Mouse (Mus musculus) heart, postnatal 10 days (tissue): ENCODE results near the gene Mnat1. TPM values are rescaled to one million over a fixed set of nuclear protein-coding genes. Genes with fewer than 3 reads are reported as not detected.

Source experiments
- DNase-seq, 2 experiments: peaks; one replicate each; pipeline ENCODE4 v3.0.0; 2021
- intact Hi-C: fragments of 180-260 bp; cut with DNase I; formaldehyde crosslinking; loops from one replicate; pipeline ENCODE4 v1.15.1; 2025
- total RNA-seq, 2 experiments: library from RNA; stranded (reverse); gene quantifications; 2 replicates each; pipeline ENCODE4 v1.2.3; 2021

Gene Mnat1
- total RNA-seq, 2 experiments from 2014 or later = 23.7 to 24.2 TPM

DNA sequence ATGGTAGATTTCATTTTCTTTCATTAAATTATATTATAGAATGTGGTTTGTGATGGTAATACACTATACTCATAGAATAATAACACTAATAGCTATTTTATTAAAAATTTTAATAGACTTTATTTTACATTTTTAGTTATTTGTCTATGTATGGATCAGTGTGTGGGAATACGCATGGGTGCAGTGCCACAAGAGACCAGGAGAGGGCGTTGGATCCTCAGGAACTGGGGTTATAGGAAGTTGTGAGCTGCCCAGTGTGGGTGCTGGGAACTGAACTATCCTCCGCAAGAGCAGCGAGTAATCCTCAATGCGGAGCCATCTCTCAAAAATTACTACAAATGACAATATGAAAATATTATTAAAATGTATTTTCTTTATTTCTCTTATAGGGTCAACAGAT lies 95.1 kb downstream of the Mnat1 start:
- intact Hi-C loops = no loop called here

DNA sequence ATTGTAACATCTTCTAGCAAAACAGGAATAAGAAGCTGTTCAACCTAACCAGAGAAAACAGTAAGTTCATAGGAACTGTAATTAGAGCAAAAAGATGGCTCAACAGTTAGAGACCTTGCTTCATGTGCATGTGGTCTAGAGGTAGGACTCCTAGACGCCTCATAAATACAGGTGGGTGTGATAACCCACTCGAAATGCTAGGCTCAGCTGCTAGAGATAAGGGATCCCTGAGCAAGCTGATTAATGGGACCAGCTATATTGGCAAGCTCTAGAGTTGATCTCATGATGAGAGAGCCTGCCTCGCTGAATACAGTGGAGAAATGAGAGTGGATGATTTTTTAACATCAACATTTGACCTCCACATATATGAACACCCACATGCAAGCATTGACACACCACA lies 97.7 kb downstream of the Mnat1 start:
- intact Hi-C loops = no loop called here
- DNase-seq = no peak

More for the DNA sequence above, 95.1 kb downstream of the Mnat1 start:
- DNase-seq = no peak

DNA sequence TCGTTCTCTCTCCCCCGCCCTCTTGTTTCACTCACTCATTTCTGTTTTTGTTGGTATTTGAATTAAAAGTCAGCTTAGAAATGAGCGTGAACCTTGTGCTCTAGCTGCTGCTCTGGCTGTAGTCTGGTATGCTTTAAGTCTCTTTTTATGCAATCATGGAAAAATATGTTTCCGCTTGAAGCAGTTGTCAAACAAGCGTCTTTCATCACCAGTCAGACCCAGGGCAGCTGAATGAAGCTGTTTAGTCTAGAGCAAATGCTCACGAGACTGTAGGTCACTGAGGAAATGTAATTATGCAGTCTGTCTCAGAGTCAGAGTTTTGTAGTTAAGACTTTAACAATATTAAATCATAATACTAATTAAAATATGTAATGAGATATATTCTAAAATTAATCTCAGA lies 100.4 kb downstream of the Mnat1 start:
- intact Hi-C loops = no loop called here
- DNase-seq = no peak

- no peak for DNase-seq
- intact Hi-C loops = no loop called here
These were observed 104.9 kb downstream of the Mnat1 start for GRCm38 (mm10) chr12:73228427-73228826.

DNA sequence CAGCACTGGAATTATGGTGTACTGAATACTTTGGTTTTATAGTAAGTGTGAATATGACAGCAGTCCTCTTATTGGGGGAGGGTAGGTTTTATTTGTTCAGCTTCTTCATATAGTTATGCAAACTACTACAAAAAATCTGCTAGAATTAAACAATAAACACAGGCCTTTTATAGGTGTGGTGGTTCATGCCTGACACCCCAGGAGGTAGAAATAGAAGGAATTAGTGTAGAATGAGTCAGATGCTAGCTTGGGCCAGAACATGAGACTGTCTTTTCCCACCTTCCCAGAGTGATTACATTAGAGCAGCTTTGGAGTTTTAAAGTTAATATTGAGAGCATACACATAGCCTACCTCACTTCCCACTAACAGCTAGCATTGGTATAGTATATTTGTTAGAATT lies 106.7 kb downstream of the Mnat1 start:
- no peak for DNase-seq
- intact Hi-C loops = no loop called here

- DNase-seq = no peak
- intact Hi-C loops = no loop called here
These were observed 108.0 kb downstream of the Mnat1 start for GRCm38 (mm10) chr12:73231552-73231951.

DNA sequence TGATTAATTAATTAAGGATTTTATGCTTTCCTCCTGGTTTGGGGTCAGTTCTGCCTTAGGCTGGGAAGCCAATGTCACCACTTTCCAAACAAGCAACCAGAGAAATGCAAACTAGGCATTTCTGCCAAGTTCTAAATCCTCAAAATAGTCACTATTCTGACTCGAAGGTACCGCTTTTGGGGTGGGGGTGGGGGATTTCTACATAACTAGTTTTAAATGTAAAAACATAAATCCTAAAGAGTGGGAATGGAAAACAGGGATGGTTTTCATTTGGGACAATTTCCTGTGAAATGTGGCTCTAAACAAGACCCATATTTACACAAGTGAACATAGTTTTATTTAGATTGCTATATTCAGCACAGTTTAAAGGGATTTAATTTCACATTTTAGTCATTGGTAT lies 109.1 kb downstream of the Mnat1 start:
- intact Hi-C loops = no loop called here
- no peak for DNase-seq

- intact Hi-C loops = no loop called here
- DNase-seq = no peak
These were observed 118.4 kb downstream of the Mnat1 start for GRCm38 (mm10) chr12:73241960-73242359.

GRCm38 (mm10) chr12:73245687-73246086 lies 122.2 kb downstream of the Mnat1 start:
- intact Hi-C loops = no loop called here
- DNase-seq = no peak

- intact Hi-C loops = no loop called here
- DNase-seq = no peak
These were observed 131.5 kb downstream of the Mnat1 start for GRCm38 (mm10) chr12:73255006-73255405.

DNA sequence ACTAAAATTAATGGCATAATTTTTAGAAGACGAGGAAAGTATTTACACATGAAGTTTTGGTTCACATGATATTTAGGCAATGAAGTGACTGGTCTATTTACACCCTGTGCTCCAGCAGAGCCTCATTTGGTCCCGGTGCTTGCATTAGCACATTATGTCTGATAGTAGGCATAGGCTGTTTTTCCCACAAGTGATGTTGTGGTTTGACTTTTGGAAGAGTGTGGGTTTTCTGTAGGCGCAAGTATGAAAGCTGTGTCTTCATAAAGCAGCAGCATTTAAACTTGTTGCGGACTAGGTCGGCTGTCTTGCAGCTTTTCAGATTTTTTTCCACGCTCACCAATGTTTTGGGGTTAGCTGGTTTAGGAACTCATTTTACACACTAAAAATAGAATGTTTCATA lies 135.8 kb downstream of the Mnat1 start:
- no peak for DNase-seq
- intact Hi-C loops = no loop called here

DNA sequence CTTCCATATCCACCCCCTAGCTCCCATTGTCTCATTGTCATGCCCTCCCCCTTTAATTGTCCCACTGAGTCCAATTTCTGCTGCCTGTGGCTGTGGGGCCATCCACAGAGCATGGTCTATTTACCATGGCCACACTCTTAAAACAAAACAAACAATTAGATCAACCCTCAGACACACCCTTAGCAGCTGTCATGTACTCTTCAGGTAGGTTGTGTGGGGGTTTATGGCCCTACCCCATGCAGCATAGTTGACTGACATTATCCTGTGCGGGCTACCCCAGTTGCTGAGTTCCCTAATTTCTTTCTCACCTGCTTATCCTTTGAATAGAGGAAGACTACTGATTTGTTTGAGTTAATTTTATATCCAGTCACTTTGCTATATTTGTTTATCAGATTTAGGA lies 136.8 kb downstream of the Mnat1 start:
- DNase-seq = no peak
- intact Hi-C loops = no loop called here

GRCm38 (mm10) chr12:73265381-73265978 lies 142.0 kb downstream of the Mnat1 start:
- intact Hi-C loops = no loop called here
- no peak for DNase-seq

DNA sequence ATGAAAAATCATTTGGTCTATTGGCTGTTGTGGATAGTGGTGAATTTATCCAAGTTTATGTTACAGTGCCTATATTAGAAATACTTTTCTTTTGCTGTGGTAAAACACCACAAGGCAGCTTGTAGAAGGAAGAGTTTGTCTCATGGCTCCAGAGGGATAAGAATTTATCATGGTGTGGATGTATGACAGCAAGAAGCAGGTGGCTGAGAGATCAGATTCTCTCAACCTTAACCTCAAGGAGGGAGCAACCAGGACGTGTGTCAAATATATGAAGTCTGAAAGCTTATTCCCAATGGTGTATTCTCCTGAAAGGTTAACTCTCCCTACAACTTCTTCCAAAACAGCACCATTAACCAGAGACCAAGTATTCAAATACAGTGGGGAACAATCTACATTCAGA lies 143.1 kb downstream of the Mnat1 start:
- intact Hi-C loops = no loop called here
- DNase-seq = no peak

- DNase-seq = no peak
These were observed 145.0 kb downstream of the Mnat1 start for GRCm38 (mm10) chr12:73268497-73268896.

GRCm38 (mm10) chr12:73269531-73269930 lies 146.0 kb downstream of the Mnat1 start:
- intact Hi-C loops = no loop called here
- DNase-seq = no peak

More at GRCm38 (mm10) chr12:73268497-73268896, 145.0 kb downstream of the Mnat1 start:
- intact Hi-C loops = no loop called here

GRCm38 (mm10) chr12:73269933-73270332 lies 146.4 kb downstream of the Mnat1 start:
- intact Hi-C loops = no loop called here
- peak in 1 of 2 experiments; percentile 26 for DNase-seq

GRCm38 (mm10) chr12:73274921-73275320 lies 151.4 kb downstream of the Mnat1 start:
- intact Hi-C loops = no loop called here

GRCm38 (mm10) chr12:73286287-73287092 lies 163.0 kb downstream of the Mnat1 start, which contains the start of the genes Trmt5 and Slc38a6:
Trmt5 (minus strand) TSS chr12:73286710.
Slc38a6 (plus strand) TSS chr12:73286779.
- peak; percentile 95 for DNase-seq
- intact Hi-C loops = loop anchor here (5.0 kb wide), 4 partner anchors 41 to 239 kb away; no protein-coding TSS in a partner anchor

More at GRCm38 (mm10) chr12:73274921-73275320, 151.4 kb downstream of the Mnat1 start:
- no peak for DNase-seq

DNA sequence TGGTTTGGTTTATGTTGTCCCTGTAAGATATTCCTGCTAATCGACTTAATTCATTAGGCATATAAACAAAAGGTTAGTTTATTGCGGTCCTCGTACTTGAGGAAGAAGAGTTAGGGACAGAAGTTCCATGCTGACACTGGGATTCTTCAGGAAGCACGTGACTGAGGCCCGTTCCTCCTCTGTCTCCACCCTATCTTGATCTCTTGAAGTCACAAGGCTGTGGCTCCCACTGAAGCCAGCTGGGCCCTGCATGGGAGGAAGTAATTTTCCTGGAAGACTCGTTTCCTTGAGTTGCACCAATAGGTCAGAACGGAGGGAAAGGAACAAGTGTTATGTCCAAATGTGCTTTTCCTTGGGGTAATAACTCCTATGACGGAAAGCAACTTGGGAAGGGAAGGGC lies 164.1 kb downstream of the Mnat1 start:
- peak in 1 of 2 experiments; percentile 28 for DNase-seq
- intact Hi-C loops = loop anchor here (5.0 kb wide), 4 partner anchors 40 to 240 kb away; no protein-coding TSS in a partner anchor

- no peak for DNase-seq
- intact Hi-C loops = loop anchor here (5.0 kb wide), 4 partner anchors 39 to 241 kb away; no protein-coding TSS in a partner anchor
These were observed 165.1 kb downstream of the Mnat1 start for GRCm38 (mm10) chr12:73288626-73289025.

- intact Hi-C loops = no loop called here
- no peak for DNase-seq
These were observed 171.4 kb downstream of the Mnat1 start for GRCm38 (mm10) chr12:73294884-73295283.
